Mouse (Mus musculus) layer of hippocampus, adult 2 months (tissue): ENCODE measurements at regions not wholly inside any gene's neighbourhood (a gene's known extent, or its start where the extent isn't known, plus 50 kb on each side); places are given as distances from the start of the nearest gene placed in this dataset.

Experiments used
- DNase-seq, 2 experiments: peaks; one replicate each; pipeline ENCODE4 v3.0.0; 2022; ENCODE audit warnings: low spot score in 2 of 2
- H3K27ac ChIP-seq: fragments of 200-600 bp; 2 replicates; pipeline ENCODE4 v1.8.1; 2022
- H3K4me3 ChIP-seq: fragments of 200-600 bp; 2 replicates; pipeline ENCODE4 v1.8.1; 2022; ENCODE audit warnings: mild to moderate bottlenecking
- CTCF ChIP-seq: fragments of 200-600 bp; conservative IDR thresholded peaks from 2 replicates; pipeline ENCODE4 v1.8.1; 2022; ENCODE audit warnings: antibody characterized with exemption, mild to moderate bottlenecking, moderate library complexity

DNA sequence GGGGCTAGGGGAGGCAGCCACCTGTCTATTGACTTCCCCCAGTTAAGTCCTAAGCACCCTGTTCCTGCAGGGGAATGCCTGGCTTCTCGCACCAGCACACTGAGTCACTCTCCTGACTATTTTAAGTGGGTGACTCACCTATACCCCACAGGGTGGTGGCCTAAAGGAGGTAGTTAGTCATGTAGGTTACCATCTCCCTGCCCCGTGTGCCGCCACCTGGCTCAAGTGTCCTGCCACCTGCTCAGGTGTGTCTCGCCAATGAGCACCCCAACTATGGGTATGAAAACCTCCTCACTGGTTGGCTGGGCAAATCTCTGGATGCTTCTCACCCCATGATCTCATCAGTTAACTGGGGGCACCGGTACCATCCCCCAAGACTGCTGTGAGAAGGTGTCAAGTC lies 157.8 kb downstream of the Suds3 start:
- Histone ChIP-seq H3K4me3 (no peak overlapping the region), H3K27ac (no peak overlapping the region)
- TF ChIP-seq CTCF: no peak
- no peak for DNase-seq

DNA sequence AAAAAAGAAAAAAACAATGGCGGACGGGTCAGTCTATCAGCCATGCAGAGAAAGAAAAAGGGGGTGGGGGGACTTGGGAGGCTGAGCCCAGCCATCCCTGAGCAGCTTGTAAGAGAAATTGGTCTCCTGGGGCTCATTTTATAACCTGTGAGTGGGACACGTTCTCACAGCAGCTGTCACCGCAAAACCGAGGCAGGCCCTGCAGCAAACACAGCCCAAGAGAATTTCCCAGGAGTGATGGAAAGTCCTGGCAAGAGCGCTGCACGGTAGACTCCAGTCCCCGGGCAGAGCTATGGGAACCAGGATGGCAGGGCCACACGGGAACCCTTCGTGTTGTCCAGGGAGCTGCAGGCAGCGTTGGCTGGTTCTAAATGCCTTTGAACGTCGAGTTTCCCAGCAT lies 159.3 kb downstream of the Suds3 start:
- H3K27ac ChIP-seq: no peak overlapping the region

DNA sequence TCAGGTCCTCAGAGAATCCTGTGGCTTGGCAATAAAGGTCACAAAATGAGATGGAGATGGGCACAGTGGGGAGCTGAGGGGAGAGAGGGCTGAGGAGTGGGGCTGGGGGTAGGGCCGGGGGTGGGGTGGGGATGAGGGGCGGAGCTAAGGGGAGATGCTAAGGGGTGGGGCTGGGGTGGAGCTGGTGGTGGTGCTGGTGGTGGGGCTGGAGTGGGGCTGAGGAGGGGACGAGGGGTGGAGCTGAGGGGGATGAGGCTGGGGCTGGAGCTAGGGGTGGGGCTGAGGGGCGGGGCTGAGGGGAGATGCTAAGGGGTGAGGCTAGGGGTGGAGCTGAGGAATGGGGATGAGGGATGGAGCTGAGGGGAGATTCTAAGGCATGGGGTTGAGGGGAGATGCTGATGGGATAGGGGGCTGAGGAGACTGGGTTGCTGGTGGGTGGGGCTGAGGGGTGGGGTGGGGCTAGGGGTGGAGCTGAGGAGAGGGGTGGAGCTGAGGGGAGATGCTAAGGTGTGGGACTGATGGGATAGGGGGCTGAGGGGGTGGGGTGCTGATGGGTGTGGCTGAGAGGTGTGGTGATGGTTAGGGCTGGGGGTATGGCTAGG lies 165.5 kb downstream of the Suds3 start:
- no peak overlapping the region for H3K27ac ChIP-seq
- TF ChIP-seq CTCF: no peak
- no peak for DNase-seq
- H3K4me3 ChIP-seq: no peak overlapping the region

More for the DNA sequence above, 159.3 kb downstream of the Suds3 start:
- no peak overlapping the region for H3K4me3 ChIP-seq
- DNase-seq: no peak
- TF ChIP-seq CTCF: no peak

DNA sequence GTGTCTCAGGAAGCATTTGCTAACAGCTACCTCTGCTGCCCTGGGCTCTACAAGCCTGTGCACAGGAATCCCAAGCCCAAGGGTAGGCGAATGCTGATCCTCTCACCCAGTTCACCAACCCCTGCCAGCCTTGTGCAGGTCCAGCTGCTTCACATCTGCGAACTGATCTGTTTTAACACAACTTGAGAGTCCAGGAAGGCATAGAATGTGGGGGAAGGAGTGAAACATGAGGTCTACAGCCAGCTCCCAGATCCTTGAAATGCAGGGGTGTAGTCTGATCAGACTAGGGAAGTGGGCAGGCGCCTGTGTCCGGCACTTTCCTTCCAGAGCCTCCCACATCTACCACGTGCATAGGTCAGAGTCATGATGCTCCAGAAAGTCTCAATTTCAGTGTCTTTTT lies 181.3 kb downstream of the Suds3 start:
- H3K4me3 ChIP-seq: no peak overlapping the region
- TF ChIP-seq CTCF: no peak
- no peak for DNase-seq
- no peak overlapping the region for H3K27ac ChIP-seq

GRCm38 (mm10) chr5:116934151-116934550 lies 181.8 kb downstream of the Suds3 start:
- DNase-seq: no peak
- TF ChIP-seq CTCF: no peak
- Histone ChIP-seq H3K4me3 (no peak overlapping the region), H3K27ac (no peak overlapping the region)

DNA sequence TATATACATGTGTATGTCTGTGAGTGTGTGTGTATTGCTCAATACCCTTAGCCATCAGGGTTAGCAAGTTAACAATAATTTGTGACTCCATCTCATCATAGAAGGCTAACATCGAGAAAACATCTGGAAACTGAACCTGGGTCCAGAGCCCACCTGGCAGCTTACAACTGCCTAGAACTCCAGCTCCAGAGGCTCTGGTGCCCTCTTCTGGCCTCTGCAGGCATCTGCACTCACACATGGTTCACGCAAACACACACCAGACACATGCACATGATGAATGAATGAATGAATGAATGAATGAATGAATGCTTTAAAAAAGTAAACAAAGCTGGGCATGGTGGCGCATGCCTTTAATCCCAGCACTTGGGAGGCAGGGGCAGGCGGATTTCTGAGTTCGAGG lies 182.8 kb downstream of the Suds3 start:
- peak; percentile 49 for TF ChIP-seq CTCF
- Histone ChIP-seq H3K27ac (no peak overlapping the region), H3K4me3 (no peak overlapping the region)
- no peak for DNase-seq

GRCm38 (mm10) chr5:116923761-116924160 lies 192.2 kb downstream of the Suds3 start:
- Histone ChIP-seq H3K4me3 (no peak overlapping the region), H3K27ac (no peak overlapping the region)
- no peak for TF ChIP-seq CTCF
- peak; percentile 11 to 20 for DNase-seq

- Histone ChIP-seq H3K27ac (no peak overlapping the region), H3K4me3 (no peak overlapping the region)
- TF ChIP-seq CTCF: no peak
- no peak for DNase-seq
Observed at GRCm38 (mm10) chr5:116922059-116922671, 193.7 kb downstream of the Suds3 start.

GRCm38 (mm10) chr5:116914876-116915275 lies 201.0 kb downstream of the Suds3 start:
- TF ChIP-seq CTCF: no peak
- no peak for DNase-seq
- Histone ChIP-seq H3K27ac (no peak overlapping the region), H3K4me3 (no peak overlapping the region)

- no peak for TF ChIP-seq CTCF
- Histone ChIP-seq H3K4me3 (no peak overlapping the region), H3K27ac (peak overlapping the region; percentile 46; the same call in 1 of the 2 replicates)
- peak; percentile 21 to 32 for DNase-seq
Observed at GRCm38 (mm10) chr5:116900846-116901245, 215.1 kb downstream of the Suds3 start.

GRCm38 (mm10) chr5:116897391-116897790 lies 218.5 kb downstream of the Suds3 start:
- H3K27ac ChIP-seq: no peak overlapping the region
- H3K4me3 ChIP-seq: no peak overlapping the region
- DNase-seq: no peak
- TF ChIP-seq CTCF: no peak

DNA sequence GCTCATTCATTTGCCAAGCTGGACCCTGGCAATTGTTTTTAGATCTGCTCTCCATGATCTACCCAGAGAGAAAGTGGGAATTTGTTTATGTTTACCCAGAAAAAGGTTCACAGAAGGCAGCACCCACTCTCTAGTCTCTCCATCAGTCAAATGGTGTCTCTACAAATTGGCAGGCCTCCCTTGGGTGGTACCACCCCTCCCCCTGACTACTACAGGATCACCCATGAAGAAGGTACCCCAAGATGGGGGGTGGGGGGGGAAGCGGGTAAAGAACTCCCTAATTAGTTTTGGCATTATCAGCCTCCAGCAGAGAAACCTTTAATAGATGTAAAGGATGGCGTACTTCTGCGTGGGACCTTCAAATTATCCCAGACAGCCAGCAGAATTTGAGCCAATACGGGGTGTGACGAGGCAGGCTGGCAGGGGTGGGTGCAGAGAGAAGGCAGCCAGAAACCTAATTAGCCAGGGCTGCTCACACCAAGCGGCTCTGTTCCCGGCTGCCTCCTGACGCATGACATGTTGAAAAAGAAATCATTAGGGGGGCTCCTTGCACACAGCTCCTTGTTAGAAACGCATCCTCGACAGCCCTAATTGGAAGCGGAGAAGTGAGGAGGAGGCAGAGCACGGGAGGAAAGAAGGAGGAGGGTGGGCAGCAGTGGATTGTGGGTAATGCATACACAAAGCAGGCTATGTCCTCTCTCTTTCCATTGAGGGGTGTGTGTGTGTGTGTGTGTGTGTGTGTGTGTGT lies 220.7 kb downstream of the Suds3 start:
- Histone ChIP-seq H3K27ac (peak overlapping the region; percentile 46; the same call in 1 of the 2 replicates), H3K4me3 (no peak overlapping the region)
- no peak for TF ChIP-seq CTCF
- DNase-seq: peak; percentile 84 to 85

- peak in 1 of 2 experiments; percentile 20 for DNase-seq
- peak; percentile 70 for TF ChIP-seq CTCF
- Histone ChIP-seq H3K27ac (no peak overlapping the region; the same call in 1 of the 2 replicates), H3K4me3 (no peak overlapping the region)
Observed at GRCm38 (mm10) chr5:116894575-116894974, 221.3 kb downstream of the Suds3 start.
